Mouse (Mus musculus): ENCODE results near the gene Hsd17b2.
"Not testable (repeated sequence)": the region's sequence is repeated elsewhere in the genome, so short reads cannot be mapped to it uniquely, and the experiment has no call there.

The Hsd17b2 gene

GRCm38 (mm10) chr8:117714604-117715003 is 12.9 kb downstream of the Hsd17b2 start:
- DNase-seq (ENCODE audit: low read depth, low spot score): no peak

GRCm38 (mm10) chr8:117715896-117716295 is 14.2 kb downstream of the Hsd17b2 start:
- no peak for DNase-seq (ENCODE audit: low read depth, low spot score)

- DNase-seq (ENCODE audit: low read depth, low spot score): no peak
Measured at GRCm38 (mm10) chr8:117718152-117718860, 16.6 kb downstream of the Hsd17b2 start.

- no peak for DNase-seq (ENCODE audit: low read depth, low spot score)
Measured at GRCm38 (mm10) chr8:117726467-117726866, 24.8 kb downstream of the Hsd17b2 start.

GRCm38 (mm10) chr8:117727561-117727960 is 25.9 kb downstream of the Hsd17b2 start:
- DNase-seq (ENCODE audit: low read depth, low spot score): no peak

- no peak for DNase-seq (ENCODE audit: low read depth, low spot score)
Measured at GRCm38 (mm10) chr8:117728234-117728633, 26.5 kb downstream of the Hsd17b2 start.

- DNase-seq (ENCODE audit: low read depth, low spot score): no peak
Measured at GRCm38 (mm10) chr8:117730980-117731379, 29.3 kb downstream of the Hsd17b2 start.

- no peak for DNase-seq (ENCODE audit: low read depth, low spot score)
Measured at GRCm38 (mm10) chr8:117736657-117737175, 35.0 kb downstream of the Hsd17b2 start.

GRCm38 (mm10) chr8:117738206-117738605 is 36.5 kb downstream of the Hsd17b2 start:
- DNase-seq (ENCODE audit: low read depth, low spot score): not testable (repeated sequence)

GRCm38 (mm10) chr8:117740387-117740998 is 38.8 kb downstream of the Hsd17b2 start:
- DNase-seq (ENCODE audit: low read depth, low spot score): no peak

- DNase-seq (ENCODE audit: low read depth, low spot score): no peak
Measured at GRCm38 (mm10) chr8:117742431-117743012, 40.8 kb downstream of the Hsd17b2 start.

GRCm38 (mm10) chr8:117746651-117747050 is 44.9 kb downstream of the Hsd17b2 start:
- DNase-seq (ENCODE audit: low read depth, low spot score): no peak

GRCm38 (mm10) chr8:117747428-117747827 is 45.7 kb downstream of the Hsd17b2 start:
- DNase-seq (ENCODE audit: low read depth, low spot score): no peak

- no peak for DNase-seq (ENCODE audit: low read depth, low spot score)
Measured at GRCm38 (mm10) chr8:117747886-117748730, 46.4 kb downstream of the Hsd17b2 start.

GRCm38 (mm10) chr8:117749436-117749835 is 47.7 kb downstream of the Hsd17b2 start:
- no peak for DNase-seq (ENCODE audit: low read depth, low spot score)

GRCm38 (mm10) chr8:117757900-117758299 is 56.2 kb downstream of the Hsd17b2 start:
- no peak for DNase-seq (ENCODE audit: low read depth, low spot score)

GRCm38 (mm10) chr8:117762776-117763175 is 61.1 kb downstream of the Hsd17b2 start:
- DNase-seq (ENCODE audit: low read depth, low spot score): no peak

- no peak for DNase-seq (ENCODE audit: low read depth, low spot score)
Measured at GRCm38 (mm10) chr8:117764625-117765024, 62.9 kb downstream of the Hsd17b2 start.

GRCm38 (mm10) chr8:117765947-117766346 is 64.2 kb downstream of the Hsd17b2 start:
- no peak for DNase-seq (ENCODE audit: low read depth, low spot score)

GRCm38 (mm10) chr8:117768971-117769370 is 67.3 kb downstream of the Hsd17b2 start:
- DNase-seq (ENCODE audit: low read depth, low spot score): no peak

- DNase-seq (ENCODE audit: low read depth, low spot score): no peak
Measured at GRCm38 (mm10) chr8:117771115-117771836, 69.6 kb downstream of the Hsd17b2 start.
